Mouse (Mus musculus) heart, embryonic 13.5 days (tissue): ENCODE measurements around the gene Cmah. TPM values are rescaled to one million over a fixed set of nuclear protein-coding genes. Genes with fewer than 3 reads are reported as not detected.
"Not testable (repeated sequence)": the region's sequence is repeated elsewhere in the genome, so short reads cannot be mapped to it uniquely, and the experiment has no call there.

Experiments used
- ATAC-seq: fragments of 200-750 bp; cut with Nextera tagmentation; 2 replicates; pipeline ENCODE4 v1.8.0; 2017; ENCODE audit warnings: moderate TSS enrichment; ENCODE audit not compliant: insufficient number of reproducible peaks, low FRiP score, low TSS enrichment; ENCODE audit errors: extremely low read depth
- H3K27ac ChIP-seq: fragments of 300-500 bp; sonication (generic); replicated peaks from 2 replicates; pipeline ENCODE4 v1.5.1; 2015; ENCODE audit warnings: moderate library complexity, mild to moderate bottlenecking, inconsistent platforms
- H3K27me3 ChIP-seq: fragments of 300-500 bp; sonication (generic); replicated peaks from 2 replicates; pipeline ENCODE4 v1.6.1; 2015; ENCODE audit warnings: mild to moderate bottlenecking, inconsistent platforms
- H3K36me3 ChIP-seq: fragments of 300-500 bp; sonication (generic); 2 replicates; pipeline ENCODE4 v1.6.1; 2015; ENCODE audit warnings: mild to moderate bottlenecking, inconsistent platforms
- H3K4me1 ChIP-seq: fragments of 300-500 bp; sonication (generic); 2 replicates; pipeline ENCODE4 v1.6.1; 2015; ENCODE audit warnings: inconsistent platforms
- H3K4me2 ChIP-seq: fragments of 300-500 bp; sonication (generic); 2 replicates; pipeline ENCODE4 v1.6.1; 2015; ENCODE audit warnings: inconsistent platforms, mild to moderate bottlenecking, moderate library complexity
- H3K4me3 ChIP-seq: fragments of 300-500 bp; sonication (generic); 2 replicates; pipeline ENCODE4 v1.5.1; 2015; ENCODE audit warnings: moderate library complexity, mild to moderate bottlenecking, inconsistent platforms
- H3K9ac ChIP-seq: fragments of 300-500 bp; sonication (generic); 2 replicates; pipeline ENCODE4 v1.6.1; 2015; ENCODE audit warnings: inconsistent platforms, mild to moderate bottlenecking, moderate library complexity
- H3K9me3 ChIP-seq: fragments of 300-500 bp; sonication (generic); 2 replicates; pipeline ENCODE4 v1.6.1; 2016; ENCODE audit warnings: inconsistent platforms
- WGBS: fragments of 180-500 bp; shearing (Covaris S2); methylation state at CpG from one replicate; pipeline ENCODE4 v1.1.7; 2015; ENCODE audit warnings: mixed read lengths; 5-methylcytosine and 5-hydroxymethylcytosine counted together
- polyA plus RNA-seq: library from polyadenylated mRNA; unstranded; fragments of >200 nt; fragmentation: Nextera tagmentation; extraction: Ambion mirVana; gene quantifications from 2 replicates; pipeline ENCODE4 v1.2.1, GENCODE M21; 2015

Cmah gene
- polyA plus RNA-seq, 1 experiment from 2014 or later: 0.37 TPM

DNA sequence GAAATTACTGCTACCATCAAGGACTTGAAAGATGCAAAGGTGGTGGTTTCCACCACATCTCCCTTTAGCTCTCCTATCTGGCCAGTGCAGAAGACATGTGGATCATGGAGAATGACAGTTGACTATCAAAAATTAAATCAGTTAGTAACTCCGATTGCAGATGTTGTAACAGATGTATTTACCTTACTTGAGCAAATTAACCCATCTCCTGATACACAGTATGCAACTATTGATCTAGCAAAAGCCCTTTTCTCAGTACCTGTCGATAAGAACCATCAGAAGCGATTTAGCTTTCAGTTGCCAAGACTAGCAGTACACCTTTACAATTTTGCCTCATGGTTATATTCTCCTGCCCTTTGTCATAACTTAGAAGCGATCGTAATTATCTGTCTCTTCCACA, 25.8 kb downstream of the Cmah start:
- Histone ChIP-seq H3K9ac (no peak overlapping the region), H3K4me1 (no peaks in the 10 kb centered on the region), H3K4me3 (no peak overlapping the region), H3K9me3 (no peaks in the 10 kb centered on the region), H3K27ac (no peak overlapping the region), H3K27me3 (no peaks in the 10 kb centered on the region), H3K4me2 (no peak overlapping the region), H3K36me3 (no peaks in the 10 kb centered on the region)
- 80% methylated on average over 5 of the region's 5 CpGs for WGBS
- no peak for ATAC-seq

DNA sequence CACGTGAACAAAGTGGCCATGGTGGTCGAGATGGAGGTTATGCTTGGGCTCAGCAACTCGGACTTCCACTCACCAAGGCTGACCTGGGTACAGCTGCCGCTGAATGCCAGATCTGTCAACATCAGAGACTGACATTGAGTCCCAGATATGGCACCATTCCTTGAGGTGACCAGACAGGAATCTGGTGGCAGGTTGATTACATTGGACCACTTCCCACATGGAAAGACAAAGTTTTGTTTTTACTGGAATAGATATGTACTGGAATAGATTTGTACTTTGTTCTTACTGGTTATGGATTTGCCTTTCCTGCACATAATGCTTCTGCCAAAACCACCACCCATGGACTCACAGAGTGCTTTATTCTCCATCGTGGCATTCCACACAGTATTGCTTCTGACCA, 27.5 kb downstream of the Cmah start:
- Histone ChIP-seq H3K4me3 (no peak overlapping the region), H3K4me2 (no peak overlapping the region), H3K4me1 (no peaks in the 10 kb centered on the region), H3K9me3 (no peaks in the 10 kb centered on the region), H3K27ac (no peak overlapping the region), H3K36me3 (no peaks in the 10 kb centered on the region), H3K27me3 (no peaks in the 10 kb centered on the region), H3K9ac (no peak overlapping the region)
- 75% methylated on average over 5 of the region's 5 CpGs for WGBS
- ATAC-seq: no peak

DNA sequence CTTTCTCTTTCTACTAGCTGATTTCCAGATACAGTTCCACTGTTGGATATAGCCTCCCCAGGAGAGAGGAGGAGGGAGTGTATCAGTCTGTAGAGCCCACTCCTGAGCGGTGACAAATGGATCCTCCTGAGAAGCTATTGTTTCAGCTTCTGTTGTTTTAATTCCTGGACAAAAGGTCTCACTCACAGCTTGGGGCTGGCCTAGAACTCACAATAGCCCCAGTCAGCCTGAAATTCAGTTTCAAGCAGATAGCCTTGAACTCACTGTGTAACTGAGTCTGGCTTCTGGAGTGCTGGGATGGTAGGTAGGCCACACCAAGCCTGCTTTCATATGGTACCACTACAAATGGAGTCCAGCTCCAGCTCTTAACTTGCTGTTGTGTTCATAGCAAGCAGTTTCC, 32.0 kb downstream of the Cmah start:
- ATAC-seq: no peak
- H3K27me3 ChIP-seq: no peaks in the 10 kb centered on the region
- no peak overlapping the region for H3K27ac ChIP-seq
- no peak overlapping the region for H3K4me2 ChIP-seq
- 73% methylated on average over 1 of the region's 1 CpGs for WGBS
- no peaks in the 10 kb centered on the region for H3K9me3 ChIP-seq
- H3K4me3 ChIP-seq: no peak overlapping the region
- H3K4me1 ChIP-seq: no peaks in the 10 kb centered on the region
- no peaks in the 10 kb centered on the region for H3K36me3 ChIP-seq
- H3K9ac ChIP-seq: no peak overlapping the region

DNA sequence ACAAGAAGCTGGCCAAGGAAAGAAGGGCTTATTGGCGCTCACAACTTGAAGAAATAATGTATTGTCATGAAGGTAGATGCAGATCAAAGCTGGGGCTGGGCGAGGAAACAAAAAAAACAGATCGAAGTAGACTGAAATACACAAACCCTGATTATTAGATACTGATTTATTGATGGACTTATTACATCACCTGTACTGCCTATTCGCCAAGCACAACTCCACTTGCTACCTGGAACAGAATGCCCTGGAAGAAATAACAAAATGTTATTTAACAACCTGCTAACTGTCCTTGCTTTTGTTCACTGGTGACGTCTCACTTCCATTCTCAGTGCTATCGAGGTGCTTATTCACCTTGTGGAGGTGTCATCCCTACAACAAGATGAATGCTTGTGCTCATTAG, 38.0 kb downstream of the Cmah start:
- Histone ChIP-seq H3K9ac (no peak overlapping the region), H3K4me1 (no peaks in the 10 kb centered on the region), H3K4me3 (no peak overlapping the region), H3K27ac (no peak overlapping the region), H3K9me3 (no peaks in the 10 kb centered on the region), H3K4me2 (no peak overlapping the region), H3K36me3 (no peaks in the 10 kb centered on the region), H3K27me3 (no peaks in the 10 kb centered on the region)
- no peak for ATAC-seq
- 81% methylated on average over 6 of the region's 6 CpGs for WGBS

DNA sequence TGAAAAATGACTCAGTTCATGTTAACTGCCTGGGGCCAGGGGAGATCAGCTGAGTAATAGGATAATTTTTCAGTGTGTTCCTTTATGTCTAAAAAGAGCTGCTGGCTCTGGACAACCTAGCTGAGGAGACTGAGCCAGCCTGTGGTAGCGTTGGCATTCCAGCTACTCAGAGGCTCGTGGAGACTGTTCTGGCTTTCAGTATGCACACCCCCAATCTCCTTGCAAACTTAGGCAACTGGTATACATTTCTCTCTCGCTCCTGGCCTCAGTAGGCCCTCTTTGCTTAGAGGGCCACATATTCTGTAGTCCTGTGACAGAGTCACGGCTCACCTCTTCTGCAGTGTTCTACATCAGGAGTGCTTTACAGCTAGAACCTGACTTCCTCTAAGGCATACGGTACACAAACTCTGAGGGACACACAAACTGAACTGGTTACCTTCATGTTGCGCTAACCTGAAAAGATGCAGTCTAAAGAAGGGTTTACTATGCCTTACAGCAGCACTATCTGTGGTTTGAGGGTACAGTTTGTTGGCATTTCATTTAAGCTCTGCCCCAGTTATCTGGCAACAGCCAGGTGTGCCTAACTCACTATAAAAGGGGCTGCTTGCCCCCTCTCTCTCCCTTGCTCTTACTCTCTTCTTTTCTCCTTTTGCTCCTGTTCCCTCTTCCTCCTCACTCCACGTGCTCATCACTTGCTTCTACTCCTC, 45.8 kb downstream of the Cmah start:
- ATAC-seq: no peak
- Histone ChIP-seq H3K27me3 (no peaks in the 10 kb centered on the region), H3K27ac (no peak overlapping the region), H3K9me3 (no peaks in the 10 kb centered on the region), H3K4me1 (peaks cover 13% of the 10 kb centered on the region), H3K9ac (no peak overlapping the region), H3K4me3 (no peak overlapping the region), H3K4me2 (no peak overlapping the region), H3K36me3 (no peaks in the 10 kb centered on the region)
- WGBS: 79% methylated on average over 7 of the region's 7 CpGs

DNA sequence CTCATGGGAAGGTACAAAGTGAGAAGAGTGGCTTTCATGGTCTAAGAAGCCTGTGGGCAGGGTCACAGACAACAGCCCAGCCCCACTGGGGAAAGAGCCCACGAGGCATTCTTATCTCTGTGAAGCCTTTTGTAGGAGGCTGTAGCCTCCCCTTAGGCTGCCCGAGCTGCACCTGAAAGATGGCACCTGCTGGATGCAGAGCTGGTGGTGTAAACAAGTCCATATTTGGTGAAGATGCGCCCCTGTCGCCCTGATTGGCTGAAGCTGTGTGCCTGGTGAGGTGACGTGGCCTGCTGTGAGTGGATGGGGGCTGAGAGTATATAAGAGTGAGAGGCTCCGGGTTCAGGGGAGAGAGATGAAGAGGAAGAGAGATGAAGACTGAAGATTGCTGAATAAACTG, 47.4 kb downstream of the Cmah start:
- not testable (repeated sequence) for H3K27ac ChIP-seq, H3K4me3 ChIP-seq, H3K9me3 ChIP-seq, H3K27me3 ChIP-seq, H3K4me2 ChIP-seq, H3K9ac ChIP-seq, ATAC-seq, H3K36me3 ChIP-seq
- H3K4me1 ChIP-seq: peaks cover 13% of the 10 kb centered on the region
- WGBS: 71% methylated on average over 6 of the region's 6 CpGs

DNA sequence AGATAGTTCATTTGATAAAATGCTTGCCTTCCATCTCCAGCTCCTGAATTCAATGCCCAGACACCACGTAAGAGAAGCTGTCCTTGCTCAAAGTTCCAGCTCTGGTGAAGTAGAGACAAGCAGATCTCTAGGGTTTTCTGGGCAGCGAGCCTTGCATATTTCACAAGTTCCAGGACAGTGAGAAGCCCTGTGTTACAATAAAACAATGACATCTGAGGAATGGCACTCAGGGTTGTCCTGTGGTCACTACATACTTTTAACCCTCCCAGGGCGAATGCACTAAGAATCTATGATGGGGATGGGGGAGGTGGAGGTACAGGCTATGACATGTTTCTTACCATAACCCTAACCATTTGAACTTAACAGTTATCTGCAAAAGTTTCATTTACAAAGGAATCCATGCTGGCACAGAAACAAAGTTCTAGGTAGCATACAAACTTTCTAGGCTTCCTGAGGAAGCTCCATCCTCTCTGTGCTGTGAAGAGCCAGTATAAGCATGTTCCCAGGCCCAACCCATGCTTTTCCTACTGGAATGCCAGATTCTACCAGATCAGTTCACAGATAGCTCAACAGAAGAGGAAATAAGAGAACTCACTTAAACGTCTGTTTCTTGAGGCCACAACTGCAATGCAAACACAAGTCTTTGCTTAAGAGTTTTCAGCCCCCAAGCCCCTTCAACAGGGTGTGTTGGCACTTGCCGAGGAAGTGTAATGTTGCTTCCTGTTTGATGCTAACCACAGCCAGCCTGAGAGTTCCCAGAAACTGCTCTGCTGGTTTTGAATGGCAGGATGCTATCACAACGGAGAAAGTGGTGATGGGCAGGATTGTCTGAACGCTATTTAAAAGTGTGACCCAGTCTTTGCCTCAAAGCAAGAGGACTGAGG, 48.4 kb downstream of the Cmah start:
- H3K9me3 ChIP-seq: no peaks in the 10 kb centered on the region
- H3K27me3 ChIP-seq: 0 out of 2 replicates have a peak, but pooled peaks cover 3% of the 10 kb centered on the region
- peak overlapping the region; percentile 22 for H3K27ac ChIP-seq
- H3K4me1 ChIP-seq: peaks cover 13% of the 10 kb centered on the region
- no peaks in the 10 kb centered on the region for H3K36me3 ChIP-seq
- 41% methylated on average over 7 of the region's 7 CpGs for WGBS
- H3K4me2 ChIP-seq: no peak overlapping the region
- H3K9ac ChIP-seq: no peak overlapping the region
- ATAC-seq: no peak
- H3K4me3 ChIP-seq: no peak overlapping the region

DNA sequence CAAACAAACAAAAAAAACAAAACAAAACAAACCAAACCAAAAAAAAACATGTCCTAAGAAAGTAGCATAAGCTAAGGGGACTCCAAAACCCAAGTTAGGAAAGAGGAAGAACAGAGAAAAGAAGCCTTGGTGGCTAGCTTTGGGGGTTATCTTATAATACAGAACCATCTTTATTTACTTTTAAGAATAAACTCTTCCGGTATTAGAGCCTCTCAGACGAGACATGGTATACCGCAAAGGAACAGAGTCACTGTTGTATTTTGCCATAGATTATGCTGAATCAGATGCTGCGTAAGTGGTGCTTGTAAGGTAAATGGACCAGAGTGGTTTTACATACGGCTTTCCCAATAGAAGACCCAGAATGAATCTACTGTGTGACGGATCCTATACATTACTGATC, 53.5 kb downstream of the Cmah start:
- peaks cover 3% of the 10 kb centered on the region; the same call in 1 of the 2 replicates for H3K27me3 ChIP-seq
- no peak overlapping the region for H3K27ac ChIP-seq
- no peaks in the 10 kb centered on the region for H3K9me3 ChIP-seq
- H3K9ac ChIP-seq: no peak overlapping the region
- H3K4me2 ChIP-seq: no peak overlapping the region
- 79% methylated on average over 6 of the region's 6 CpGs for WGBS
- no peak for ATAC-seq
- H3K4me1 ChIP-seq: peaks cover 3% of the 10 kb centered on the region
- H3K4me3 ChIP-seq: no peak overlapping the region
- H3K36me3 ChIP-seq: no peaks in the 10 kb centered on the region

DNA sequence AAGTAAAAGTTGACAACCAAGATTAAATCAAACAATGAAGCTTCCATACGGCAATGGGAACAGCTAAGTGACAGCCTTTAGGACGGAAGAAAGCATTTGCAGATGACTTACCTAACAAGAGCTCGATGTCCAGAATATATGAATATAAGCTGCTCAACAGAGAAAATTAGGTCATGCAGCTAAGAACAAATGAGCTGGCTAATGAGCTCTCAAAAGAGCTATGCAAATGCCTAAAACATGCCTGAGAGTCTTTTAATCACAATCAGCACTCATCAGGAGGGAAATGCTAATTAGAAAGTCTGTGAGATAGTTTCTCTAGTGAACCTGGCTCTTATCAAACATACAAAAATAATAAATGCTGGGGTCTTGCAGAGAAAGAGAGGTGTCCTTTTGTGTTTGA, 56.7 kb downstream of the Cmah start:
- WGBS: 80% methylated on average over 3 of the region's 3 CpGs
- Histone ChIP-seq H3K27me3 (peaks cover 3% of the 10 kb centered on the region; the same call in 1 of the 2 replicates), H3K4me1 (no peaks in the 10 kb centered on the region), H3K4me3 (no peak overlapping the region), H3K4me2 (no peak overlapping the region), H3K9me3 (no peaks in the 10 kb centered on the region), H3K27ac (no peak overlapping the region), H3K9ac (no peak overlapping the region), H3K36me3 (no peaks in the 10 kb centered on the region)
- no peak for ATAC-seq

DNA sequence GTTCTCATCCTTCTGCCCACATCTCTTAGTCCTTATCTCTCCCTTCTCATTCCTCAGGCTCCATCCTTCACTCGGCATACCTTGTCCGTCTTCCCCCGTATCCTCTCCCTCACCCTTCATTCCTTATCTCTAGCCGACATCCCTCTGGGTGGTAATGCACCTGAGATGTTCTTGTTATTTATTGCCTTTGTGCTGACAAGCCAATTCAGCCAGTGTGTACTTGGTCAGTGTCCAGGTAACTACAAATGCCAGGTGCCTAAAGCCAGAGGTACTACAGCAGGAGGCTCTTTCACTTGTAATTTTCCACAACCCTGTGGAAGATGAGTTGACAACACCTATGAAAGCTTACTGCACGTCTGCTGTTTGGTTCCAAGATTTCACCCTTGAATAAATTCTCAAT, 64.7 kb downstream of the Cmah start:
- H3K27ac ChIP-seq: no peak overlapping the region
- WGBS: 50% methylated on average over 5 of the region's 5 CpGs
- no peaks in the 10 kb centered on the region for H3K9me3 ChIP-seq
- H3K4me2 ChIP-seq: no peak overlapping the region
- H3K36me3 ChIP-seq: no peaks in the 10 kb centered on the region
- H3K4me3 ChIP-seq: no peak overlapping the region
- 0 out of 2 replicates have a peak, but pooled peaks cover 2% of the 10 kb centered on the region for H3K27me3 ChIP-seq
- H3K4me1 ChIP-seq: peaks cover 12% of the 10 kb centered on the region
- H3K9ac ChIP-seq: no peak overlapping the region
- no peak for ATAC-seq

DNA sequence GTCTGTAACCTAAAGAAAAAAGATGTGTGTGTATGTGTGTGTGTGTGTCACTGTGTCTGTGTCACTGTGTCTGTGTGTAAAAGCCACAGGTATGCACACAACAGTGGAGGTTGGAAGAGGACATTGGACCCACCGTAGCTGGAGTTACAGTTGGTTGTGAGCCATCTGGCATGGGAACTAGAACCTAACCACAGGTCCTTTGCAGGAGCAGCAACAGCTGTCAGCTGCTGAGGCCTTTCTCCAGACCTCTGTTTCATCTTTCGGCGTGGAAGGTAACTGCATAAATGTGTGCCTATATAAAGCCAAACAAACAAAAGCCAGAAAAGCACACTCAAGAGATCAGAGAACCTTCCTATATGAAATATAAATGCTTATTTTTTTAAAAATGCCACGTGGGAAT, 65.5 kb downstream of the Cmah start:
- no peak for ATAC-seq
- H3K36me3 ChIP-seq: no peaks in the 10 kb centered on the region
- whole genome bisulfite sequencing: 62% methylated on average over 4 of the region's 4 CpGs

More for the DNA sequence above, 65.5 kb downstream of the Cmah start:
- H3K4me2 ChIP-seq: no peak overlapping the region
- H3K27me3 ChIP-seq: 0 out of 2 replicates have a peak, but pooled peaks cover 3% of the 10 kb centered on the region
- H3K4me1 ChIP-seq: peaks cover 12% of the 10 kb centered on the region
- H3K4me3 ChIP-seq: no peak overlapping the region
- no peaks in the 10 kb centered on the region for H3K9me3 ChIP-seq
- peak overlapping the region; percentile 8; the same call in 1 of the 2 replicates for H3K27ac ChIP-seq
- no peak overlapping the region for H3K9ac ChIP-seq
